Mouse (Mus musculus) thymus, adult 18-20 months (tissue): ENCODE measurements around the gene Naa30.

Source experiments
- DNase-seq, 2 experiments: peaks; one replicate each; pipeline ENCODE4 v3.0.0; 2022; ENCODE audit warnings: mixed read lengths in 2 of 2

The Naa30 gene

GRCm38 (mm10) chr14:49226986-49227385 is 55.0 kb downstream of the Naa30 start:
- DNase-seq: no peak

- no peak for DNase-seq
Measured at GRCm38 (mm10) chr14:49231845-49232244, 59.8 kb downstream of the Naa30 start.

- DNase-seq: peak; percentile 7 to 22
Measured at GRCm38 (mm10) chr14:49234788-49235515, 62.9 kb downstream of the Naa30 start.

GRCm38 (mm10) chr14:49238206-49238605 is 66.2 kb downstream of the Naa30 start:
- no peak for DNase-seq
